Mouse (Mus musculus) neural tube, embryonic 11.5 days (tissue): ENCODE measurements at regions not wholly inside any gene's neighbourhood (a gene's known extent, or its start where the extent isn't known, plus 50 kb on each side); places are given as distances from the start of the nearest gene placed in this dataset.

Experiments used
- ATAC-seq: fragments of 200-750 bp; cut with Nextera tagmentation; 2 replicates; pipeline ENCODE4 v1.8.0; 2017; ENCODE audit warnings: moderate number of reproducible peaks, mild to moderate bottlenecking, moderate TSS enrichment, moderate library complexity; ENCODE audit not compliant: insufficient read depth, low FRiP score, low TSS enrichment
- DNase-seq: peaks from one replicate; pipeline ENCODE4 v3.0.0-alpha.2; 2015; ENCODE audit warnings: low spot score
- H3K27ac ChIP-seq: fragments of 300-500 bp; sonication (generic); 2 replicates; pipeline ENCODE4 v1.5.1; 2014; ENCODE audit warnings: low read depth, mild to moderate bottlenecking, low read length
- H3K27me3 ChIP-seq: fragments of 300-500 bp; sonication (generic); 2 replicates; pipeline ENCODE4 v1.6.1; 2014; ENCODE audit warnings: mild to moderate bottlenecking, low read length, mixed read lengths; ENCODE audit not compliant: control insufficient read depth, insufficient read depth
- H3K36me3 ChIP-seq: fragments of 300-500 bp; sonication (generic); 2 replicates; pipeline ENCODE4 v1.6.1; 2014; ENCODE audit warnings: mild to moderate bottlenecking, low read length, moderate library complexity, mixed read lengths; ENCODE audit not compliant: control insufficient read depth, insufficient read depth
- H3K4me1 ChIP-seq: fragments of 300-500 bp; sonication (generic); 2 replicates; pipeline ENCODE4 v1.6.1; 2014; ENCODE audit warnings: low read length, mixed read lengths; ENCODE audit not compliant: control insufficient read depth, insufficient read depth
- H3K4me2 ChIP-seq: fragments of 300-500 bp; sonication (generic); 2 replicates; pipeline ENCODE4 v1.6.1; 2014; ENCODE audit warnings: low read depth, mild to moderate bottlenecking, moderate library complexity
- H3K4me3 ChIP-seq: fragments of 300-500 bp; sonication (generic); 2 replicates; pipeline ENCODE4 v1.5.1; 2014; ENCODE audit warnings: low read depth, low read length
- H3K9ac ChIP-seq: fragments of 300-500 bp; sonication (generic); 2 replicates; pipeline ENCODE4 v1.6.1; 2014; ENCODE audit warnings: mild to moderate bottlenecking, low read length
- H3K9me3 ChIP-seq: fragments of 300-500 bp; sonication (generic); 2 replicates; pipeline ENCODE4 v1.6.1; 2016; ENCODE audit warnings: low read length; ENCODE audit not compliant: control insufficient read depth
- WGBS: fragments of 180-500 bp; shearing (Covaris S2); extraction: QIAGEN DNeasy Blood & Tissue Kit; methylation state at CpG from one replicate; pipeline ENCODE4 v1.1.7; 2014; 5-methylcytosine and 5-hydroxymethylcytosine counted together

DNA sequence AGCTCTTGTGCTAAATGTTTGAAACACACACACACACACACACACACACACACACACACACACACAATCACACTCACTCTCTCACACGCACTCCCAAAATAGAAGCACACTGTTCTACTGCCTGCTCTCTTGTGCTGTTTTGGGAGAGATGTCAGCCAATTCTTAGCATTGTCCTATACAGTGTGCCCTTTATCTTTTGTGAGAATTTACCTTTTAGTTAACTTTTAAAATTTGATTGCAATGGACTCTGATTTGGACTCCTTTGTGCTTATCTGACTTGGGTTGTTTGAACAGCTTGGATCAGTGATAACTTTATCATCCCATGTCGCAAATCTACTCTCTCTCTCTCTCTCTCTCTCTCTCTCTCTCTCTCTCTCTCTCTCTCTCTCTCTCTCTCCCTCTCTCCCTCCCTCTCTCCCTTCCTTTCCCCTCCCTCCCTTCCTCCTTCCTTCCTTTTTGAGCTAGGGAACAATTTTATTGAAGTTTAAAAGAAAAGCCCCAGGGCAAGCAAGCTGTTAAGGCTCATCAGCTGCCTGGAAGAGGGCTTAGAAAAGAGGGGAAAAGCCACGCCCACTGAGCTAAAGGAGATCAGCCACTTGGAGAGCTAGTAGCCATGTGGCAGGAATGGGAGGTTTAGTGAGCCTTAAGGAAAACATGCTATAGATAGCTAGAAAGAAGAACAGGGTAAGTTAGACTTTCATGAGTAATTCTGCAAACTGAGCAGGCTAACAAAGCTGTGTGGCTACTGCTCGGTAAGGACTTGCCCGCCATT, 611.2 kb downstream of the Gm19410 start:
- H3K4me1 ChIP-seq = no peaks in the 10 kb centered on the region
- ATAC-seq (no peak), DNase-seq (no peak)
- H3K4me3 ChIP-seq = no peak overlapping the region
- H3K27me3 ChIP-seq = no peaks in the 10 kb centered on the region
- H3K9me3 ChIP-seq = no peaks in the 10 kb centered on the region
- H3K36me3 ChIP-seq = no peaks in the 10 kb centered on the region
- H3K27ac ChIP-seq = no peak overlapping the region
- WGBS = 76% methylated on average over 5 of the region's 5 CpGs
- no peak overlapping the region for H3K9ac ChIP-seq
- H3K4me2 ChIP-seq = no peak overlapping the region

DNA sequence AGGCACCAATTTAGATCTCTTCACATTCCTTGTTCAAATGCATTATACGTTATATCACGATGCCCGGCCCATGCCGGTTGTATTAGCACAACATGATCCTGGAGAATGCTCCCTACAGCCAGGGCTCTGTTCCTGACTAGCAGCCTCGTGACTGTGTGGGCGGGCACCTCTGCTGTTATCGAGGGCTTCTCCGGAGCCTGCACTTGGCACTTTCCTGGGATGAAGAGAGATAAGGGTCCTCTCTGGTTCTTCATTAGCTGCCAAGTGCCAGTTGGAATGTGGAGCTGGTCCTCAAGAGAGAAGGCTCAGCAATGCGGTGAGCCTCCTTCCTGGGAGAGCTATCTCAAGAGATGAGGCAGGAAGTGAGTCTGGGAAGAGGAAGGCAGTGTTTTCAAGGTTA, 598.9 kb upstream of the AI429214 start:
- H3K27me3 ChIP-seq = no peaks in the 10 kb centered on the region
- no peak overlapping the region for H3K9ac ChIP-seq
- no peaks in the 10 kb centered on the region for H3K4me1 ChIP-seq
- no peak overlapping the region for H3K27ac ChIP-seq
- H3K36me3 ChIP-seq = no peaks in the 10 kb centered on the region
- no peak for ATAC-seq
- no peak overlapping the region for H3K4me2 ChIP-seq
- no peak for DNase-seq
- no peak overlapping the region for H3K4me3 ChIP-seq
- no peaks in the 10 kb centered on the region for H3K9me3 ChIP-seq
- WGBS = 86% methylated on average over 9 of the region's 9 CpGs

DNA sequence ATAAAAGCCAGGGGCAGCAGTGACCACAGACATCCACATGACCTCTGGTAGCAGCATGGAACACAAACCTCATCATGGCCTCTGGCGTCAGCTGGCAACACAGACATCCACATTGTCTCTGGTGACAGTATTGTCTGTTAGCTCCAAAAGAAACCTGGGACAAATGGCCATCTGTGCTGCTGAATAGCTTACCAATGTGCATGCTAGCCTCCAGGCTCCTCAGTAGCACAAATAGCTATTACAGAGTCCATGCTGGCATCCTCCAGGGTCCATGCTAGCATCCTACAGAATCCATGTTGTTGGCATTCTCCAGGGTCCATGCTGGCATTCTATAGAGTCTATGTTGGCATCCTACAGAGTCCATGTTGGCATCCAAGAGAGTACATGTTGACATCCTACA, 596.9 kb upstream of the AI429214 start:
- DNase-seq = no peak
- Histone ChIP-seq H3K27me3 (no peaks in the 10 kb centered on the region), H3K4me2 (no peak overlapping the region), H3K9me3 (no peaks in the 10 kb centered on the region), H3K4me1 (no peaks in the 10 kb centered on the region), H3K9ac (no peak overlapping the region), H3K27ac (no peak overlapping the region), H3K36me3 (no peaks in the 10 kb centered on the region), H3K4me3 (no peak overlapping the region)
- WGBS = 65% methylated on average over 1 of the region's 1 CpGs
- ATAC-seq = no peak

DNA sequence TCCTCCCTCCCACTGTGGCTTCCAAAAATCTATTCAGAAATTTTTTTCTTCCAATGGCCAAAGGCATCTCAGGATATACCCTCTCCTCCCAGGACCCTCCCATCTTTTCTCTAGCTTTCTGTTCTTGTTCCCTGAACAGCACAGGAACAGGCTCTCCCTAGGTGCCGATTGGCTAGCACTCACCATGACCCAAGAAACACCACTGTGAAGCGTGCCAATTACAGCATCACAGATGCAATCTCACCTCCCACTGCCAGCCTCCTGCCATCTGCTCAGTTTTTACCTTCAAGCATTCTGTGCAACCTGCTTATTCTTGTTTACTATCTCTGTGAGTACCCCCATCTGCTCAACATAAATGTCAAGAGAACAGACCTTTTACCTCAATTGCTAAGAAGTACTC, 586.7 kb upstream of the AI429214 start:
- Histone ChIP-seq H3K4me3 (no peak overlapping the region), H3K27ac (no peak overlapping the region), H3K27me3 (no peaks in the 10 kb centered on the region), H3K4me1 (no peaks in the 10 kb centered on the region), H3K9ac (no peak overlapping the region), H3K36me3 (no peaks in the 10 kb centered on the region), H3K4me2 (no peak overlapping the region), H3K9me3 (no peaks in the 10 kb centered on the region)
- ATAC-seq (no peak), DNase-seq (no peak)
- 78% methylated on average over 2 of the region's 2 CpGs for WGBS
